Mouse (Mus musculus): ENCODE results near the gene Polr2j.

The Polr2j gene

GRCm38 (mm10) chr5:136165246-136165645 is 48.8 kb downstream of the Polr2j start:
- DNase-seq (ENCODE audit: low read depth, low spot score), result no peak

- no peak for DNase-seq (ENCODE audit: low read depth, low spot score)
Observed at GRCm38 (mm10) chr5:136167296-136167695, 50.9 kb downstream of the Polr2j start.

- peak; percentile 58 for DNase-seq (ENCODE audit: low read depth, low spot score)
Observed at GRCm38 (mm10) chr5:136168071-136168470, 51.6 kb downstream of the Polr2j start.

DNA sequence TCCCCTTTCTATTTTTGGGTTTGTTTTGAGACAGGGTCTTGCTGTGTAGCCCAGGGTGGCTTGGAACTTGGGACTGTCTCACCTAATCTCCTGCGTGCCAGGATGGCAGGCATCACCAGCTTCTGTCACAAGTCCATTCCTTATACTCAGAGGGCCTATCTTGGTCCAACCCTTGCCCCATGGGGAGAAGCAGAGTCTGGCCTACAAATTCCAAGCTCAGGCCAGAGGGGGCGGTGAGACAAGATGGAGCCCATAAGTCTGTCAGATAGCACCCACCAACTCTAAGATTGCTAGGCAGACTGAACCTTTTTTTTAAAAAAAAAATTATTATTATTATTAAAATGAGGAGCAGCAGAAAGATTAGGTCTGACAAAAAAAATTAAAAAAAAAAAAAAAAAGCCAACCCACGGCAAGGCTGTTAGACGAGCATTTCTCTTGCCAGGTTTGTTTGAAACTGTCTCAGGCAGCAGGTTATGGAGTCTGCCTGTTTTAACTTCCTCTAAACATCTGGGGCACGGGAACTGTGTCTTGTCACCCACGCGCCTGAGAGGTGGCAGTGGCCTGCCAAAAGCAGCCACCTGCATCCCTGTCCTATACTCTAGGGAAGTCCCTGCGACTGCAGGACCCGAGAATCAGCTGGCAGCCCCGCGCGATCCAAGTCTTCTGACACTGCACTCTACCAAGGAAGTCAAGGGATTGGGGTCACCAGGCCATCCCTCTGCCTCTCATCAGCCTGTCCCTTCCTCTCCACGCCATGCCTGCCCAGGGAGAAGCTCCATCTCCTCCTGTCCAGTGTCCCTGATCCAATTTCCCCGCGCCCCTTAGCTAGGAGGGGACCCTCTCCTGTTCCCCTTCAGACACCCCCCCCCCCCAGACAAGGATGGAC is 53.4 kb downstream of the Polr2j start:
- peak; percentile 20 for DNase-seq (ENCODE audit: low read depth, low spot score)

GRCm38 (mm10) chr5:136170512-136171362 is 54.3 kb downstream of the Polr2j start, which contains the start of gene Orai2:
Gene Orai2, minus strand, starts transcription at chr5:136170713.
- DNase-seq (ENCODE audit: low read depth, low spot score), result peak; percentile 66

DNA sequence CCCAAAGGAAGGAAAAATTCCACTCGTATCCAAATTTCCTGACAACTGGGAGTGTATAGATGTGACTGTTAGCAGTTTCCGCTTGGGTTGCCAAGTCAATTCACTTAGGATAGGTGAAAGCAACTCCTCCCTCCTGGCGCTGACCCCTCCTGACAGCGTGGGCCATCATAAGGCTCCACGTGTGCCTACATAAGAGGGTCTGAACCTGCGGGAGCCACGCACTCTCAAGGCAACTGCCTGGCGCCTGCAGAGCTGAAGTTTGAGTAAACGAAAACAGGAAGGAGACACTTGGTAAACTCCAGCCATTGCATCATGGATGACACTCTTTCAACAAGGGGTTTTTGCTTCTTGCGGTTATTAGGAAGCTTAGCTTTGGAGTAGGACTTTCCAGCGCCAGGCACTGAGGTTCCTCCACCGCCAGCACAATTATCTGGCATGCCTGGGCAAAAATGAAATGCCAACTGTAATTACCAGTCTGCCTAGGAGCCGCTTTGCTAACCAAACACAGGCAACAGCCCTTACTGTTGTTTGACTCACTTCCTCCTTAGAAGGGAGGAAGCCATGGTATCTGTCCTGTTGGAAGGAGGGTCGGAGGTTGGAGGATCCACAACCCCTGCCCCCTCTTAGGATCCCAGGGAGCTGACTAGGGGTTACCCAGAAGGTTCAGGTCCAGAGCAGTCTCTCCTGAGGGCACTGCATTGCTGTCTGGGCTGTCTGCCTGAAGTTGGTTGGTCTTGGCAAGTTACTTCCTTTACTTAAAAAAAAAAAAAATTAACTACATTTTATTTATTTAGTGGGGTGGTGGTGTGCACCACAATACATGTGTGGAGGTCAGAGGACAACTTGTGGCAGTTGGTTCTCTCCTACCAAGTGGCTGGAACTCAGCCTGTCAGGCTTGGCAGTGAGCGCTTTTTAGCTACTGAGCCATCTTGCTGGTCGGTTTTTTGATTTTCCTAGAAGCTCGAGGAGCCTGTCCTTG is 55.2 kb downstream of the Polr2j start:
- peak; percentile 19 for DNase-seq (ENCODE audit: low read depth, low spot score)

Measured in ZHBTc4 (cell line).